Mouse (Mus musculus) liver, embryonic 14.5 days (tissue): Measurements from ENCODE around the gene Kansl3.

Experiments used
- CTCF ChIP-seq: IDR thresholded peaks from 2 replicates; pipeline ENCODE4 v1.5.1; 2016; ENCODE audit warnings: antibody characterized with exemption, low read depth, control low read depth
- EP300 ChIP-seq: IDR thresholded peaks from 2 replicates; pipeline ENCODE4 v1.6.1; 2016; ENCODE audit warnings: antibody characterized with exemption, low read depth

GRCm38 (mm10) chr1:36299676-36300075 is 69.3 kb downstream of the Kansl3 start:
- no peak for TF ChIP-seq CTCF
- TF ChIP-seq EP300 = no peak
